Mouse (Mus musculus) Patski (cell line): ENCODE measurements around the gene Fzr1. TPM values are rescaled to one million over a fixed set of nuclear protein-coding genes. Genes with fewer than 3 reads are reported as not detected.

ENCODE experiments used
- ATAC-seq: fragments of 100-300 bp; one replicate; pipeline ENCODE4 v1.8.0; 2021
- CTCF ChIA-PET: fragments of 350-600 bp; sonication (Branson Sonifier 250); formaldehyde crosslinking; loops from one replicate; lab custom pipeline; 2022; ENCODE audit warnings: inconsistent platforms; lab: Charles Lee
- POLR2A ChIA-PET: fragments of 350-600 bp; sonication (Branson Sonifier 250); formaldehyde crosslinking; loops from one replicate; lab custom pipeline; 2022; ENCODE audit warnings: antibody characterized with exemption, inconsistent platforms; lab: Charles Lee
- DNase-seq: peaks from one replicate; pipeline ENCODE4 v3.0.0-alpha.2; 2011; ENCODE audit warnings: low read depth, low spot score
- H3K27me3 ChIP-seq: fragments of 371-371 bp; one replicate; pipeline ENCODE4 v1.5.1; 2021
- CTCF ChIP-seq: fragments of 100-300 bp; IDR thresholded peaks from one replicate; pipeline ENCODE4 v1.5.1; 2021
- in situ Hi-C: fragments of 300-500 bp; cut with MboI; formaldehyde crosslinking; loops from 3 replicates; pipeline ENCODE4 v1.11.1; 2018; ENCODE audit warnings: low pct_unique_long_range_greater_than_20kb, mixed read lengths
- polyA plus RNA-seq: library from polyadenylated mRNA; unstranded; gene quantifications from one replicate; pipeline ENCODE4 v1.2.3, GENCODE M21; 2021

The Fzr1 gene
- polyA plus RNA-seq, 1 experiment from 2014 or later = 62.1 TPM

GRCm38 (mm10) chr10:81415549-81416310 is 37.4 kb upstream of the Fzr1 start:
- ATAC-seq (no peak), DNase-seq (no peak)
- CTCF ChIA-PET = interaction anchor here (1.3 to 1.6 kb wide), 3 partner anchors 8 to 26 kb away, joined by 4 to 5 read pairs (median 4); partner anchors contain the start of gene Gm48552
- in situ Hi-C loops = no loop called here
- TF ChIP-seq CTCF = no peak
- POLR2A ChIA-PET = interaction anchor here (0.6 kb wide), 1 partner anchor 36 kb away, joined by 5 read pairs; no protein-coding TSS in a partner anchor
- no peaks in the 10 kb centered on the region for H3K27me3 ChIP-seq

- TF ChIP-seq CTCF = no peak
- no peak for DNase-seq
- no peaks in the 10 kb centered on the region for H3K27me3 ChIP-seq
- ChIA-PET CTCF (interaction anchor here (1.3 kb wide), 1 partner anchor 26 kb away, joined by 5 read pairs; the partner anchor contains the start of gene Gm48552), POLR2A (interaction anchor here (0.6 kb wide), 1 partner anchor 35 kb away, joined by 5 read pairs; no protein-coding TSS in a partner anchor)
- in situ Hi-C loops = no loop called here
- no peak for ATAC-seq
These were observed 36.8 kb upstream of the Fzr1 start for GRCm38 (mm10) chr10:81415146-81415545.

- no peaks in the 10 kb centered on the region for H3K27me3 ChIP-seq
- ChIA-PET POLR2A (no interaction called here), CTCF (no interaction called here)
- TF ChIP-seq CTCF = no peak
- ATAC-seq = no peak
- no peak for DNase-seq
- in situ Hi-C loops = no loop called here
These were observed 36.4 kb upstream of the Fzr1 start for GRCm38 (mm10) chr10:81414682-81415081.

GRCm38 (mm10) chr10:81413310-81414261 is 35.3 kb upstream of the Fzr1 start:
- ChIA-PET CTCF (no interaction called here), POLR2A (no interaction called here)
- DNase-seq (no peak), ATAC-seq (no peak)
- no peak for TF ChIP-seq CTCF
- in situ Hi-C loops = no loop called here
- H3K27me3 ChIP-seq = no peaks in the 10 kb centered on the region

GRCm38 (mm10) chr10:81412586-81413309 is 34.4 kb upstream of the Fzr1 start:
- POLR2A ChIA-PET = no interaction called here
- CTCF ChIA-PET = no interaction called here

GRCm38 (mm10) chr10:81411471-81412400 is 33.4 kb upstream of the Fzr1 start:
- no peak for ATAC-seq
- POLR2A ChIA-PET = no interaction called here
- in situ Hi-C loops = no loop called here

More at GRCm38 (mm10) chr10:81412586-81413309, 34.4 kb upstream of the Fzr1 start:
- no peak for TF ChIP-seq CTCF
- DNase-seq = no peak
- in situ Hi-C loops = no loop called here
- H3K27me3 ChIP-seq = no peaks in the 10 kb centered on the region
- no peak for ATAC-seq

GRCm38 (mm10) chr10:81410981-81411380 is 32.7 kb upstream of the Fzr1 start:
- no peaks in the 10 kb centered on the region for H3K27me3 ChIP-seq
- ChIA-PET POLR2A (no interaction called here), CTCF (interaction anchor here (1.0 to 1.7 kb wide), 2 partner anchors 12 to 21 kb away, joined by 3 to 5 read pairs; no protein-coding TSS in a partner anchor)
- ATAC-seq (no peak), DNase-seq (no peak)
- in situ Hi-C loops = no loop called here
- TF ChIP-seq CTCF = no peak

More at GRCm38 (mm10) chr10:81411471-81412400, 33.4 kb upstream of the Fzr1 start:
- no peak for TF ChIP-seq CTCF
- no peaks in the 10 kb centered on the region for H3K27me3 ChIP-seq
- no peak for DNase-seq
- CTCF ChIA-PET = interaction anchor here (1.0 to 1.7 kb wide), 2 partner anchors 11 to 22 kb away, joined by 3 to 5 read pairs; no protein-coding TSS in a partner anchor

- DNase-seq (no peak), ATAC-seq (no peak)
- POLR2A ChIA-PET = no interaction called here
- in situ Hi-C loops = no loop called here
- TF ChIP-seq CTCF = no peak
- CTCF ChIA-PET = interaction anchor here (1.7 kb wide), 1 partner anchor 21 kb away, joined by 5 read pairs; no protein-coding TSS in a partner anchor
- no peaks in the 10 kb centered on the region for H3K27me3 ChIP-seq
These were observed 32.0 kb upstream of the Fzr1 start for GRCm38 (mm10) chr10:81410350-81410749.

GRCm38 (mm10) chr10:81409330-81409729 is 31.0 kb upstream of the Fzr1 start:
- in situ Hi-C loops = no loop called here
- ATAC-seq = no peak

More at GRCm38 (mm10) chr10:81409330-81409729, 31.0 kb upstream of the Fzr1 start:
- POLR2A ChIA-PET = interaction anchor here (0.6 kb wide), 1 partner anchor 146 kb away, joined by 3 read pairs; no protein-coding TSS in a partner anchor
- H3K27me3 ChIP-seq = no peaks in the 10 kb centered on the region
- no peak for TF ChIP-seq CTCF
- DNase-seq = no peak
- CTCF ChIA-PET = no interaction called here
